Mouse (Mus musculus): Measurements from ENCODE around the gene Fancf. TPM values are rescaled to one million over a fixed set of nuclear protein-coding genes. Genes with fewer than 3 reads are reported as not detected.

Gene Fancf
- 1 to 10 TPM; 4.1 to 4.5 TPM for total RNA-seq (2023)

DNA sequence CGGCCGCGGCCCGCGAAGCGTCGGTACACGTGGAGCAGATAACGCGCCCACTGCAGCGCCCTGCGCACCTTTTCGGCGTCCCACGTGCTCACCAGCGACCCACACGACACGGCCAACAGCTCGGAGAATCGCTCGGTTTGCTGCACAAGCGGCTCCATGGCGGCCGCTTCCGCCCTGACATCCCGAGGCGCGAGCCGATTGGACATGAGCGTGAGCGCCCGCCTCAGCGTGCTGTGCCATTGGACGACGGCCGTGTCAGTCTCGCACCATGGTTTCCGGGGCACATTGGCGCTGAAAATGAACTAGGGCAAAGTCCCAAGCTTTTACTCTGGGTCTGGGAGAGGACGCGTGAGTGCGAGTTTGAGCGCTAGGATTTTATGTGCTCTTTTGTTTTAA lies at the start of gene Fancf:
TSS of gene Fancf (minus strand) at position 171 of the 396 bp plus-strand sequence.

DNA sequence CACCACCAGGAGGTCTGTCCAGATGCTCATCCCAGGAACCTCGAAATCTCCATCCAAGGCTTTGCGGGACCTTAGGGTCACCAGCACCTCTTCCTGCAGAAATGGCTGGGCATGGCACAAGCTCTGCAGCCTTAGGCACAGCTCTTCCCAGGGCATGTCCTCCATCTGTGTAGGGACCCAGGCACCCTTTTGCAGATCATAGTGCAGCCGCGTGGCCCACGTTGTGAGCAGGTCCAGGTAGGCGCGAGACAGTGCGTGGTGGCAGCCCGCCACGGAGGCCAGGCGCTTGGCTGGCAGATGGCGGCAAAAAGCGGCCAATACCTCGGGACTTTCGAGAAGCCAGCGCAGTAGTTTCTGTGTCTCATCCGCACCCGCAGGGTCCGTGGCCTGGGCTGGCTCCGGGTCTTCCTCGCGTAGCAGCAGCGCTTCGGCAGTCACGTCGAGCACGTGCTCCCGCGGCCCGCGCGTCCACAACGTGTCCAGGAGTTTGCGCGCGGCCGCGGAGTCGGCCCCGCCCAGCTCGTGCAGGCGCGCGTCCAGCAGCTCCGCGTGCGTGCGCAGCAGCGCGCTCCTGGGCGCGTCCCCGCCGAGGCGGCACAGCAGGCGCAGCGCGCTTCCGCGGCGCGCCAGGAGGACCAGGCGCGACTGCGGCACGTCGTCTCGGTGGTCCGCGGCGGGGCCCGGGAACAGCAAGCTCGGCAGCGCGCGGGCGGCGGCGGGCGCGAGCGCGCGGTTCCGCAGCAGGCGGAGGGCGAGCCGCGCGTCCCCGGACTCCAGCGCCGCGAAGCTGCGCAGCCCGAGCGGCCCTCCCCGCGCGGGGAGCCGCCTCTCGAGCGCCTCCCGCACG lies 594 bp downstream of the Fancf start, which contains the start of gene Gas2:
TSS of gene Gas2 (plus strand) at position 766 of the 847 bp plus-strand sequence.

Other genes starting within 250 kb of the Fancf start
- gene Slc17a6, start 240.3 kb downstream of the Fancf start, total RNA-seq (2023): not detected
- gene Gas2, start 252 bp downstream of the Fancf start, total RNA-seq (2023): 1 to 10 TPM; 1.6 to 2.5 TPM
- gene Svip, start 143.8 kb upstream of the Fancf start, total RNA-seq (2023): 10 to 100 TPM; 18.6 to 25.6 TPM
- gene 1700015G11Rik, start 153.5 kb upstream of the Fancf start, total RNA-seq (2023): not detected

All from neutrophil, adult 59 days (primary cell).